8 mouse cellular contexts compared by ENCODE assay signal in genomic region chr11:115765607-115766141, GRCm38 (mm10). TPM values are rescaled to one million over a fixed set of nuclear protein-coding genes. Genes with fewer than 3 reads are reported as not detected.
DNase-seq lines count a peak whose midpoint lies in the region; ATAC-seq and TF ChIP-seq lines count a peak whose summit lies in the region.

No protein-coding gene starts in this region.

- peaks cover 27% of the 10 kb centered on the region for H3K4me1 ChIP-seq in forebrain, embryonic 12.5 days
- H3K4me1 ChIP-seq in hindbrain, embryonic 14.5 days (replicated peaks; ENCODE audit: control insufficient read depth, insufficient read depth, low read length), result peaks cover 27% of the 10 kb centered on the region
- peaks cover 28% of the 10 kb centered on the region for H3K4me1 ChIP-seq in liver, embryonic 16.5 days (ENCODE audit: control insufficient read depth, low read depth, low read length)
- peaks cover 38% of the 10 kb centered on the region for H3K4me1 ChIP-seq in neural tube, embryonic 13.5 days (replicated peaks)

- no peaks in the 10 kb centered on the region for H3K9me3 ChIP-seq in forebrain, embryonic 12.5 days
- H3K9me3 ChIP-seq in hindbrain, embryonic 14.5 days (ENCODE audit: control insufficient read depth, low read length), result no peaks in the 10 kb centered on the region
- no peaks in the 10 kb centered on the region for H3K9me3 ChIP-seq in liver, embryonic 16.5 days (replicated peaks; ENCODE audit: control insufficient read depth, low read length)
- no peaks in the 10 kb centered on the region for H3K9me3 ChIP-seq in neural tube, embryonic 13.5 days

- WGBS in forebrain, embryonic 12.5 days, result under 1% methylated on average over 34 of the region's 34 CpGs
- WGBS in hindbrain, embryonic 14.5 days, result under 1% methylated on average over 34 of the region's 34 CpGs
- 0% methylated on average over 34 of the region's 34 CpGs for WGBS in liver, embryonic 16.5 days (ENCODE audit: insufficient replicate concordance)
- WGBS in neural tube, embryonic 13.5 days, result under 1% methylated on average over 34 of the region's 34 CpGs

- H3K36me3 ChIP-seq in forebrain, embryonic 12.5 days (replicated peaks), result peaks cover 3% of the 10 kb centered on the region; the same call in 1 of the 2 replicates
- H3K36me3 ChIP-seq in hindbrain, embryonic 14.5 days (replicated peaks; ENCODE audit: control insufficient read depth, insufficient read depth), result no peaks in the 10 kb centered on the region
- no peaks in the 10 kb centered on the region for H3K36me3 ChIP-seq in liver, embryonic 16.5 days (ENCODE audit: control insufficient read depth, insufficient read depth)
- H3K36me3 ChIP-seq in neural tube, embryonic 13.5 days, result no peaks in the 10 kb centered on the region

- peak overlapping the region; percentile 69 for H3K4me2 ChIP-seq in forebrain, embryonic 12.5 days
- peak overlapping the region; percentile 85 for H3K4me2 ChIP-seq in hindbrain, embryonic 14.5 days (replicated peaks)
- H3K4me2 ChIP-seq in liver, embryonic 16.5 days (ENCODE audit: low read depth, low read length), result peak overlapping the region; percentile 93
- peak overlapping the region; percentile 71 for H3K4me2 ChIP-seq in neural tube, embryonic 13.5 days

- H3K27ac ChIP-seq in layer of hippocampus, adult 2 months, result peak overlapping the region; percentile 99
- H3K27ac ChIP-seq in forebrain, embryonic 12.5 days, result peak overlapping the region; percentile 83
- peak overlapping the region; percentile 92 for H3K27ac ChIP-seq in hindbrain, embryonic 14.5 days
- H3K27ac ChIP-seq in liver, embryonic 16.5 days (ENCODE audit: low read length), result peak overlapping the region; percentile 78
- H3K27ac ChIP-seq in neural tube, embryonic 13.5 days (replicated peaks), result peak overlapping the region; percentile 95

- H3K4me3 ChIP-seq in layer of hippocampus, adult 2 months, result peak overlapping the region; percentile 71
- H3K4me3 ChIP-seq in forebrain, embryonic 12.5 days (replicated peaks), result peak overlapping the region; percentile 81
- H3K4me3 ChIP-seq in hindbrain, embryonic 14.5 days (replicated peaks; ENCODE audit: low read length), result peak overlapping the region; percentile 64
- H3K4me3 ChIP-seq in liver, embryonic 16.5 days (ENCODE audit: low read depth, low read length), result peak overlapping the region; percentile 93
- peak overlapping the region; percentile 80 for H3K4me3 ChIP-seq in neural tube, embryonic 13.5 days

- ATAC-seq in forebrain, embryonic 12.5 days (ENCODE audit: low FRiP score), result peak; percentile 80; the same call in 1 of the 2 replicates
- ATAC-seq in hindbrain, embryonic 14.5 days (ENCODE audit: low FRiP score), result peak; percentile 73
- ATAC-seq in liver, embryonic 16.5 days (ENCODE audit: low read depth), result peak; percentile 75
- peak; percentile 85 for ATAC-seq in neural tube, embryonic 13.5 days (ENCODE audit: low read depth)

- peak; percentile 68 for TF ChIP-seq CTCF in layer of hippocampus, adult 2 months (conservative IDR thresholded peaks at IDR 0.05)

- H3K9ac ChIP-seq in forebrain, embryonic 12.5 days, result peak overlapping the region; percentile 87
- H3K9ac ChIP-seq in hindbrain, embryonic 14.5 days, result peak overlapping the region; percentile 92
- peak overlapping the region; percentile 95 for H3K9ac ChIP-seq in liver, embryonic 16.5 days (ENCODE audit: low read depth, low read length)
- peak overlapping the region; percentile 93 for H3K9ac ChIP-seq in neural tube, embryonic 13.5 days

- DNase-seq in layer of hippocampus, adult 2 months (ENCODE audit: low spot score in 2 of 2), result peak in 1 of 2 experiments; percentile 49
- DNase-seq in layer of hippocampus, adult 9-10 months (ENCODE audit: low spot score), result no peak
- DNase-seq in adipocyte (ENCODE audit: low spot score), result peak; percentile 66
- DNase-seq in hindbrain, embryonic 14.5 days (ENCODE audit: low spot score), result peak; percentile 61
- no peak for DNase-seq in thymus, postnatal 4 days

- H3K27me3 ChIP-seq in forebrain, embryonic 12.5 days, result no peaks in the 10 kb centered on the region
- H3K27me3 ChIP-seq in hindbrain, embryonic 14.5 days (ENCODE audit: control insufficient read depth, insufficient read depth, low read length), result no peaks in the 10 kb centered on the region
- H3K27me3 ChIP-seq in liver, embryonic 16.5 days (ENCODE audit: control insufficient read depth, insufficient read depth, low read depth, low read length), result no peaks in the 10 kb centered on the region
- H3K27me3 ChIP-seq in neural tube, embryonic 13.5 days, result no peaks in the 10 kb centered on the region

RNA-seq across cellular contexts. Expression of gene Tmem94, which starts 0.4 kb away (rescaled TPM):
- 10 to 100 TPM; 47.4 to 58.2 TPM for total RNA-seq in layer of hippocampus, adult 2 months (2021)
- 39.0 and 45.2 TPM in 2 replicates for polyA plus RNA-seq in forebrain, embryonic 12.5 days (2016; fragmentation: Nextera tagmentation; extraction: Ambion mirVana)
- polyA plus RNA-seq in hindbrain, embryonic 14.5 days (2014; fragmentation: Nextera tagmentation; extraction: Ambion mirVana), result 17.3 and 20.8 TPM in 2 replicates
- 8.9 and 10.4 TPM in 2 replicates for polyA plus RNA-seq in liver, embryonic 16.5 days (2015; fragmentation: Nextera tagmentation; extraction: Ambion mirVana)
- 25.4 and 25.8 TPM in 2 replicates for polyA plus RNA-seq in neural tube, embryonic 13.5 days (2015; fragmentation: Nextera tagmentation; extraction: Ambion mirVana)

RNA-seq across cellular contexts. Expression of gene Caskin2, which starts 47.8 kb away (rescaled TPM):
- 10 to 100 TPM; 17.7 to 19.7 TPM for total RNA-seq in layer of hippocampus, adult 2 months (2021)
- 15.5 and 19.5 TPM in 2 replicates for polyA plus RNA-seq in forebrain, embryonic 12.5 days (2016; fragmentation: Nextera tagmentation; extraction: Ambion mirVana)
- 10.7 and 11.0 TPM in 2 replicates for polyA plus RNA-seq in hindbrain, embryonic 14.5 days (2014; fragmentation: Nextera tagmentation; extraction: Ambion mirVana)
- 5.1 and 6.1 TPM in 2 replicates for polyA plus RNA-seq in liver, embryonic 16.5 days (2015; fragmentation: Nextera tagmentation; extraction: Ambion mirVana)
- polyA plus RNA-seq in neural tube, embryonic 13.5 days (2015; fragmentation: Nextera tagmentation; extraction: Ambion mirVana), result 13.8 and 15.2 TPM in 2 replicates

RNA-seq across cellular contexts. Expression of gene Tsen54, which starts 48.9 kb away (rescaled TPM):
- 10 to 100 TPM; 11.8 to 13.0 TPM for total RNA-seq in layer of hippocampus, adult 2 months (2021)
- 27.1 and 28.4 TPM in 2 replicates for polyA plus RNA-seq in forebrain, embryonic 12.5 days (2016; fragmentation: Nextera tagmentation; extraction: Ambion mirVana)
- polyA plus RNA-seq in hindbrain, embryonic 14.5 days (2014; fragmentation: Nextera tagmentation; extraction: Ambion mirVana), result 17.8 and 19.9 TPM in 2 replicates
- 10.2 and 12.4 TPM in 2 replicates for polyA plus RNA-seq in liver, embryonic 16.5 days (2015; fragmentation: Nextera tagmentation; extraction: Ambion mirVana)
- polyA plus RNA-seq in neural tube, embryonic 13.5 days (2015; fragmentation: Nextera tagmentation; extraction: Ambion mirVana), result 22.7 and 23.4 TPM in 2 replicates

RNA-seq across cellular contexts. Expression of gene Grb2, which starts 57.3 kb away (rescaled TPM):
- 100 to 1,000 TPM; 182 to 198 TPM for total RNA-seq in layer of hippocampus, adult 2 months (2021)
- 124 and 137 TPM in 2 replicates for polyA plus RNA-seq in forebrain, embryonic 12.5 days (2016; fragmentation: Nextera tagmentation; extraction: Ambion mirVana)
- 121 and 139 TPM in 2 replicates for polyA plus RNA-seq in hindbrain, embryonic 14.5 days (2014; fragmentation: Nextera tagmentation; extraction: Ambion mirVana)
- 49.1 and 53.1 TPM in 2 replicates for polyA plus RNA-seq in liver, embryonic 16.5 days (2015; fragmentation: Nextera tagmentation; extraction: Ambion mirVana)
- 189 and 191 TPM in 2 replicates for polyA plus RNA-seq in neural tube, embryonic 13.5 days (2015; fragmentation: Nextera tagmentation; extraction: Ambion mirVana)

RNA-seq across cellular contexts. Expression of gene Llgl2, which starts 58.2 kb away (rescaled TPM):
- 1 to 10 TPM; 1.6 to 2.3 TPM for total RNA-seq in layer of hippocampus, adult 2 months (2021)
- polyA plus RNA-seq in forebrain, embryonic 12.5 days (2016; fragmentation: Nextera tagmentation; extraction: Ambion mirVana), result 2.4 and 2.7 TPM in 2 replicates
- polyA plus RNA-seq in hindbrain, embryonic 14.5 days (2014; fragmentation: Nextera tagmentation; extraction: Ambion mirVana), result 1.3 and 2.4 TPM in 2 replicates
- polyA plus RNA-seq in liver, embryonic 16.5 days (2015; fragmentation: Nextera tagmentation; extraction: Ambion mirVana), result 14.4 and 15.6 TPM in 2 replicates
- polyA plus RNA-seq in neural tube, embryonic 13.5 days (2015; fragmentation: Nextera tagmentation; extraction: Ambion mirVana), result 1.4 and 1.8 TPM in 2 replicates

Comparison
In these comparisons a context has a peak if more than half of its experiments do, and no peak if none do; other contexts are left out.
1. DNase-seq: peak in adipocyte (single experiment) and hindbrain, embryonic 14.5 days (single experiment); none in layer of hippocampus, adult 9-10 months (single experiment) and thymus, postnatal 4 days (single experiment).
2. Peak in every context shown above with its lines, with median percentiles within 50 percentile points of each other: H3K27ac ChIP-seq, H3K4me3 ChIP-seq, ATAC-seq, H3K4me2 ChIP-seq and H3K9ac ChIP-seq.